Mouse (Mus musculus): ENCODE results near the gene Nxph4.

Gene Nxph4

GRCm38 (mm10) chr10:127534036-127534928 is at the start of gene Nxph4:
Gene Nxph4, minus strand, starts transcription at chr10:127534559.
- peak; percentile 64 to 67 for DNase-seq

- no peak for DNase-seq
Observed at GRCm38 (mm10) chr10:127583649-127584048, 49.3 kb upstream of the Nxph4 start.

- no peak for DNase-seq
Observed at GRCm38 (mm10) chr10:127581291-127581690, 46.9 kb upstream of the Nxph4 start.

GRCm38 (mm10) chr10:127577982-127578381 is 43.6 kb upstream of the Nxph4 start:
- no peak for DNase-seq

GRCm38 (mm10) chr10:127577156-127577555 is 42.8 kb upstream of the Nxph4 start:
- no peak for DNase-seq

GRCm38 (mm10) chr10:127576381-127576961 is 42.1 kb upstream of the Nxph4 start:
- DNase-seq, result peak; percentile 83 to 86

GRCm38 (mm10) chr10:127575741-127576140 is 41.4 kb upstream of the Nxph4 start:
- DNase-seq, result no peak

GRCm38 (mm10) chr10:127572281-127572680 is 37.9 kb upstream of the Nxph4 start:
- DNase-seq, result no peak

GRCm38 (mm10) chr10:127570937-127571641 is 36.7 kb upstream of the Nxph4 start:
- peak in 1 of 2 experiments; percentile 38 for DNase-seq

- DNase-seq, result no peak
Observed at GRCm38 (mm10) chr10:127570384-127570783, 36.0 kb upstream of the Nxph4 start.

GRCm38 (mm10) chr10:127569450-127569849 is 35.1 kb upstream of the Nxph4 start:
- peak; percentile 83 to 89 for DNase-seq

GRCm38 (mm10) chr10:127566553-127567326 is 32.4 kb upstream of the Nxph4 start:
- no peak for DNase-seq

GRCm38 (mm10) chr10:127564301-127564700 is 29.9 kb upstream of the Nxph4 start:
- DNase-seq, result peak; percentile 65 to 78

GRCm38 (mm10) chr10:127563840-127564239 is 29.5 kb upstream of the Nxph4 start:
- peak; percentile 29 to 49 for DNase-seq

GRCm38 (mm10) chr10:127561145-127561544 is 26.8 kb upstream of the Nxph4 start:
- DNase-seq, result no peak

GRCm38 (mm10) chr10:127557397-127557796 is 23.0 kb upstream of the Nxph4 start:
- DNase-seq, result peak; percentile 43 to 46

- peak; percentile 54 to 62 for DNase-seq
Observed at GRCm38 (mm10) chr10:127555703-127556102, 21.3 kb upstream of the Nxph4 start.

- DNase-seq, result no peak
Observed at GRCm38 (mm10) chr10:127549892-127550291, 15.5 kb upstream of the Nxph4 start.

- DNase-seq, result no peak
Observed at GRCm38 (mm10) chr10:127548236-127548635, 13.9 kb upstream of the Nxph4 start.

- no peak for DNase-seq
Observed at GRCm38 (mm10) chr10:127546505-127546904, 12.1 kb upstream of the Nxph4 start.

GRCm38 (mm10) chr10:127544375-127544774 is 10.0 kb upstream of the Nxph4 start:
- DNase-seq, result no peak

- no peak for DNase-seq
Observed at GRCm38 (mm10) chr10:127543916-127544315, 9.6 kb upstream of the Nxph4 start.

GRCm38 (mm10) chr10:127542720-127543119 is 8.4 kb upstream of the Nxph4 start:
- DNase-seq, result no peak

Data from kidney, postnatal 4 days (tissue).